Mouse (Mus musculus) macrophage (primary cell): Measurements from ENCODE around the gene Tmem88. TPM values are rescaled to one million over a fixed set of nuclear protein-coding genes. Genes with fewer than 3 reads are reported as not detected.

ENCODE experiments used
- H3K27ac ChIP-seq: fragments of 350-480 bp; formaldehyde crosslinking; 2 replicates; pipeline ENCODE4 v1.9.0; 2021
- H3K36me3 ChIP-seq: fragments of 350-480 bp; formaldehyde crosslinking; 2 replicates; pipeline ENCODE4 v1.9.0; 2021; ENCODE audit errors: inconsistent target
- H3K4me3 ChIP-seq: fragments of 350-480 bp; formaldehyde crosslinking; 2 replicates; pipeline ENCODE4 v1.9.0; 2021; ENCODE audit errors: inconsistent target
- H3K79me2 ChIP-seq: fragments of 350-480 bp; formaldehyde crosslinking; 2 replicates; pipeline ENCODE4 v1.9.0; 2021; ENCODE audit errors: inconsistent target
- WGBS: methylation state at CpG from one replicate; pipeline ENCODE4 v1.1.7; 2026; ENCODE audit warnings: inconsistent platforms; ENCODE audit not compliant: missing documents; 5-methylcytosine and 5-hydroxymethylcytosine counted together
- polyA plus RNA-seq: library from polyadenylated mRNA; stranded (reverse); fragments of 250-400 nt; gene quantifications from 3 replicates; pipeline ENCODE4 v1.2.4, GENCODE M21; 2018; ENCODE audit warnings: inconsistent platforms

Tmem88 gene
- polyA plus RNA-seq, 1 experiment from 2014 or later: 0.09 TPM

DNA sequence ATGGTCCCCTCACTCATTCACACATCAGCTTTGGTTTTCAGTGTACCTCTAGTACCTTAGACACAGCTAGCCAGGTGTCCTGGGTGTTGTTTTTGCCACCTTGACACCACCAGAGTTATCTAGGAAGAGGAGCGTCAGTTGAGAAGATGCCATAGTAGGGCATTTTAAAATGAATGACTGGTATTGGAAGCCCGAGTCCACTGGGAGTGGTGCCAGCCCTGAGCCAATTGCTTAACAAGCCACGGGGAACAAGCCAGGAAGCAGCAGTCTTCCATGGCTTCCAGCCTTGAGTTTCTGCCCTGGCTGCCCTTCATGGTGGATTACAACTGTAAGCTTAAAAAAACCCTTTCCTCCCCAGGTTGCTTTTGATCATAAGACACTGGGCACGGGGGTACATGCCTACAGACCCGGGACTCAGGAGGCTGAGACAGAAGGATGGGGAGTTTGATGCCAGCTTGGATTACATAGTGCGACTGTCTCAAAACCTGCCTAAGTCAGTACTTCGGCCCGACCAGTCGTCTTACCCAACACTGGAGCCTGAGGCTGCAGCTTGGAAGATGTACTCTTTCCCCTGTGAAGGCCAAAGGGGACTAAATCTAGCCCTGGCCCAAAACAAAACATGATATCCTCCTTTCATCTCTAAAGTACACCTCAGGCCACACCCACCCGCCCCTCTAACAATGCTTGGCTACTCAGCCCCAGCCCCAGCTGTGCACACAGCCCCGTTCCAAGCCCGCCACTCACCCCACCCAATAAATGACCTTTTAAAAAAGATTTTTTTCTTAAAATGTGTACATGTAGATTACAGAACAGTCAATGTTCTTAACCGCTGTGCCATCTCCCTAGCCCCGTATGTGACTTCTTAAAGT lies 8.3 kb downstream of the Tmem88 start:
- H3K27ac ChIP-seq: no peak overlapping the region
- H3K79me2 ChIP-seq: peaks cover 7% of the 10 kb centered on the region; the same call in 1 of the 2 replicates
- 72% methylated on average over 14 of the region's 14 CpGs for WGBS
- no peaks in the 10 kb centered on the region for H3K36me3 ChIP-seq
- H3K4me3 ChIP-seq: no peak overlapping the region

DNA sequence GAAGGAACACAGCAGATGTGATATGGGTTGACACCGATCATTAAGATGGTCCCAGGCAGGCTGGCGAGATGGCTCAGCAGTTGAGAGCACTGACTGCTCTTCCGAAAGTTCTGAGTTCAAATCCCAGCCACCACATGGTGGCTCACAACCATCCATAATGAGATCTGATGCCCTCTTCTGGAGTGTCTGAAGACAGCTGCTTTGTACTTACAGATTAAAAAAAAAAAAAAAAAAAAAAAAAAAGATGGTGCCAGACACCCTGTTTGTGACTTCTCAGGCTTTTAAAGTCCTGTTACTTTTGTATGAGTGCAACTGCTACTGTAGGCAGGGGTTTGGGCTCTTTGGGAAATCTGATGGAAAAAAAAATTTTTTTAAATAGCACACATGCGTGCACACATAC lies 9.4 kb downstream of the Tmem88 start:
- H3K27ac ChIP-seq: no peak overlapping the region
- no peak overlapping the region for H3K4me3 ChIP-seq
- 88% methylated on average over 4 of the region's 4 CpGs for WGBS
- H3K79me2 ChIP-seq: no peaks in the 10 kb centered on the region
- H3K36me3 ChIP-seq: no peaks in the 10 kb centered on the region

- Histone ChIP-seq H3K79me2 (no peaks in the 10 kb centered on the region), H3K4me3 (no peak overlapping the region), H3K36me3 (no peaks in the 10 kb centered on the region), H3K27ac (no peak overlapping the region)
- WGBS: 82% methylated on average over 5 of the region's 7 CpGs
These were observed 11.3 kb downstream of the Tmem88 start for GRCm38 (mm10) chr11:69386758-69387157.

DNA sequence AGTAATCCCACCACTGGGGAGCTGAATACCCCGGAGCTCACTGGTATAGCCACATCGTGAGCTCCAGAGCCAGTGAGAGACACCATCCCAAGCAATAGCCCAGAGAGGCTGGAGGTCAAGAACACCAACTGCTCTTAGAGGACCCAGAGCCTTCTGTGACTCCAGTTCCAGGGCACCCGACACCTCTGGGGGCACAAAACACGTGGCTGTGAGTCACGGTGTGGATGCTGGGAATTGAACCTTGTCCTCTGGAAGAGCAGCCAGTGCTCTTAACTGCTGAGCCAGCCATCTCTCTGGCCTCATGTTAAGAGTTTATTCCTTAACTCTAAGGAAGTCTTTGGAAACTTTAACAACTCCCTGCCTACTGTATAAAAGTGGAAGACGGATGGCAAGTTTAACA lies 13.1 kb downstream of the Tmem88 start:
- Histone ChIP-seq H3K27ac (no peak overlapping the region), H3K36me3 (no peaks in the 10 kb centered on the region), H3K4me3 (no peak overlapping the region), H3K79me2 (no peaks in the 10 kb centered on the region)
- 96% methylated on average over 6 of the region's 6 CpGs for WGBS

DNA sequence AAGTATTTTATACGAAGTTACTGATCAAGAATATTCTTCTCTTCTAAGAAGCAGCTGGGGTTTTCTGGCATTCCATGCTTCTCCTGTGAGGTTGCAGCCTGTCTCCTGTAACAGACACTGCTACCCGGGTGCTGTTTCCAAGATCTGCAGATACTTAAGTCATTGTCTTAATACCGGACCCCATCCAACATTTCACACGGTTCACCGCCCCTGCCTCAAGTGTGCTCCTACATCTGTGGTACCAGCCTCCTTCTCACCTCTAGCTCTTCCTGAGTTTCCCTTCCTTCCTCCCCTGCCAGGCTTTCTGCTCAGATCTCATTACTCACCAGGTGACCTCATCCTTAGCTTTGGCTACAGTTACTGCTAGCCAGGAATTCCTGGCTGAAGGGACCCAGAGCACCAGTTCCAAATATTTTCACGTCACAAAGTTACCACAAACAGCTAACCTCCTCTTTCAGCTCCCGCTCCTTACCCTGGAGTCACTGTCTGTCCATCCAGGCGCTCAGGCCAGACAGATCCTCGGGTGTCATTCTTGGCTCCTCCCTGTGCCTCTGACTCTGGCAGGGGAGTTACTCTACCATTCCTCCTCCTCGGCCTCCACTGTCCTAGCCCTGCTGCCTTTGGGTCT lies 15.4 kb downstream of the Tmem88 start:
- WGBS: 93% methylated on average over 10 of the region's 10 CpGs
- Histone ChIP-seq H3K79me2 (no peaks in the 10 kb centered on the region), H3K4me3 (no peak overlapping the region), H3K36me3 (no peaks in the 10 kb centered on the region), H3K27ac (no peak overlapping the region)

- no peak overlapping the region for H3K27ac ChIP-seq
- H3K79me2 ChIP-seq: no peaks in the 10 kb centered on the region
- no peak overlapping the region for H3K4me3 ChIP-seq
- 92% methylated on average over 6 of the region's 6 CpGs for WGBS
- H3K36me3 ChIP-seq: no peaks in the 10 kb centered on the region
These were observed 16.7 kb downstream of the Tmem88 start for GRCm38 (mm10) chr11:69381356-69381755.

DNA sequence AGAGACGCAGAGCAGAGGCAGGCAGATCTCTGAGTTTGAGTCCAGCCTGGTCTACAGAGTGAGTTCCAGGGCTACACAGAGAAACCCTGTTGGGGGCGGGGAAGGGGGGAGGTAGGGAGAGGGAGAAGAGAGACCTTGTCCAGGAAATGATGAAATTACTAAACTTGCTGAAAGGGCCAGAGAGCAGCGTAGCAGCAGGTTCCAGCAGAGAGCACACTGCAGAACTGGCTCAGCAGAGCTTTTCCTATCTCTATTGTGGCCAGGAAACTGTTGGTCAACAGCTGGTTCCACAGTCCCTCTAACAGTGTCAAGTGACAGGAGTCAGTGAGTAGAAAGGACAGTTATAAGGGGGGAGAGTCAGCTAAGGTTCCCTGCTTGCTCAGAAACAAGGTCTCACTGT lies 18.4 kb downstream of the Tmem88 start:
- H3K27ac ChIP-seq: peak overlapping the region; percentile 59

GRCm38 (mm10) chr11:69377766-69378165 lies 20.3 kb downstream of the Tmem88 start:
- no peaks in the 10 kb centered on the region for H3K36me3 ChIP-seq
- 63% methylated on average over 3 of the region's 3 CpGs for whole genome bisulfite sequencing
- H3K27ac ChIP-seq: no peak overlapping the region
- H3K79me2 ChIP-seq: no peaks in the 10 kb centered on the region
- no peak overlapping the region for H3K4me3 ChIP-seq

More for the DNA sequence above, 18.4 kb downstream of the Tmem88 start:
- 31% methylated on average over 3 of the region's 3 CpGs for WGBS
- Histone ChIP-seq H3K4me3 (no peak overlapping the region), H3K79me2 (no peaks in the 10 kb centered on the region), H3K36me3 (no peaks in the 10 kb centered on the region)

GRCm38 (mm10) chr11:69375646-69376045 lies 22.4 kb downstream of the Tmem88 start:
- Histone ChIP-seq H3K27ac (no peak overlapping the region), H3K79me2 (no peaks in the 10 kb centered on the region), H3K4me3 (no peak overlapping the region), H3K36me3 (no peaks in the 10 kb centered on the region)
- WGBS: 77% methylated on average over 4 of the region's 4 CpGs

- Histone ChIP-seq H3K27ac (no peak overlapping the region), H3K4me3 (no peak overlapping the region), H3K79me2 (no peaks in the 10 kb centered on the region), H3K36me3 (no peaks in the 10 kb centered on the region)
- 92% methylated on average over 16 of the region's 16 CpGs for WGBS
These were observed 24.6 kb downstream of the Tmem88 start for GRCm38 (mm10) chr11:69373223-69373965.

DNA sequence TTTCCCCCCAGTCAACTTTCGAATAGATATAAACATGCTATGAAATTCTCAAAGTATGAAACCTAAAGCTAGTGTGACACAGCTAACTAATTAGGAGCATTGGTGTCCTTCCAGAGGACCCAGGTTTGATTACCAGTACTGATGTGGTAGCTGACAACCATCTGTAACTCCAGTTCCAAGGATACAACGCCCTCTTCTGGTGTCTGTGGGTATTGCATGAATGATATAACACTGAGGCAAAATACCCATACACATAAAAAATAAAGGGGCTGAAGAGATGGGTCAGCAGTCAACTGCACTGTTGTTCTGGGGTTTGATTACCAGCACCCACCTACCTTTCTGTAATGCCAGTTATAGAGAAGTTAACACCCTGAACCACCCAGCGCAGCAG lies 25.3 kb downstream of the Tmem88 start:
- H3K27ac ChIP-seq: no peak overlapping the region
- H3K4me3 ChIP-seq: no peak overlapping the region
- H3K79me2 ChIP-seq: no peaks in the 10 kb centered on the region
- WGBS: 64% methylated on average over 3 of the region's 3 CpGs
- no peaks in the 10 kb centered on the region for H3K36me3 ChIP-seq

- H3K27ac ChIP-seq: no peak overlapping the region
- H3K36me3 ChIP-seq: no peaks in the 10 kb centered on the region
- H3K4me3 ChIP-seq: no peak overlapping the region
- H3K79me2 ChIP-seq: no peaks in the 10 kb centered on the region
- 76% methylated on average over 12 of the region's 12 CpGs for WGBS
These were observed 25.8 kb downstream of the Tmem88 start for GRCm38 (mm10) chr11:69372056-69372779.

- no peak overlapping the region for H3K4me3 ChIP-seq
These were observed 26.4 kb downstream of the Tmem88 start for GRCm38 (mm10) chr11:69371601-69372000.

GRCm38 (mm10) chr11:69370817-69371215 lies 27.2 kb downstream of the Tmem88 start:
- H3K36me3 ChIP-seq: no peaks in the 10 kb centered on the region
- 75% methylated on average over 7 of the region's 9 CpGs for WGBS
- H3K79me2 ChIP-seq: peaks cover under 1% of the 10 kb centered on the region; the same call in 1 of the 2 replicates
- H3K4me3 ChIP-seq: no peak overlapping the region
- H3K27ac ChIP-seq: no peak overlapping the region

More at GRCm38 (mm10) chr11:69371601-69372000, 26.4 kb downstream of the Tmem88 start:
- Histone ChIP-seq H3K79me2 (no peaks in the 10 kb centered on the region), H3K36me3 (no peaks in the 10 kb centered on the region), H3K27ac (no peak overlapping the region)
- 88% methylated on average over 12 of the region's 12 CpGs for WGBS
